Mouse (Mus musculus) CD4-positive helper T cell, adult 2 months (primary cell): ENCODE measurements around the gene Ctdspl.

Source experiments
- DNase-seq: peaks from one replicate; pipeline ENCODE4 v3.0.0-alpha.2; 2012; ENCODE audit warnings: low read depth, missing footprints, low spot score

The Ctdspl gene

GRCm38 (mm10) chr9:119028226-119029195 lies 102.3 kb downstream of the Ctdspl start:
- DNase-seq, result no peak

- DNase-seq, result no peak
These were observed 103.3 kb downstream of the Ctdspl start for GRCm38 (mm10) chr9:119029568-119029967.

DNA sequence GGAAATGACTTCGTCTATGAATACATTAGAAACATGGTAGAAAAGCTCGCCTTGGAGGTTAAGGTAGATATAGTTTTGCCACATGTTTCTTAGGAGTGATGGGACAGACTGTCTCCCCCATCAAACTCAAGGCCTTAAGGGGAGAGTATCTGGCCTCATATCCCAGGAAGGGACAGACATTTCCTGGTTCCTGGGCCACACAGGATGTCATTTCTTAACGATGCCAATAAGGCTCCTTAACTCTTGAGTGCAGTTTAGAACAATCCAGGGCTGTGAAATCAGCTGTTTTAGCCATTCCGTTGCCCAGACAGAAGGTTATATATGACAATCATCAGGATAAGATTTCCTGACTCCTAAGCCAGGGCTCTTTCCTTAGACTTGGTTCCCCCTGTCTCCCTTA lies 104.8 kb downstream of the Ctdspl start:
- no peak for DNase-seq

- no peak for DNase-seq
These were observed 105.5 kb downstream of the Ctdspl start for GRCm38 (mm10) chr9:119031772-119032171.

- no peak for DNase-seq
These were observed 106.3 kb downstream of the Ctdspl start for GRCm38 (mm10) chr9:119032538-119032937.

GRCm38 (mm10) chr9:119033111-119033921 lies 107.1 kb downstream of the Ctdspl start:
- no peak for DNase-seq

DNA sequence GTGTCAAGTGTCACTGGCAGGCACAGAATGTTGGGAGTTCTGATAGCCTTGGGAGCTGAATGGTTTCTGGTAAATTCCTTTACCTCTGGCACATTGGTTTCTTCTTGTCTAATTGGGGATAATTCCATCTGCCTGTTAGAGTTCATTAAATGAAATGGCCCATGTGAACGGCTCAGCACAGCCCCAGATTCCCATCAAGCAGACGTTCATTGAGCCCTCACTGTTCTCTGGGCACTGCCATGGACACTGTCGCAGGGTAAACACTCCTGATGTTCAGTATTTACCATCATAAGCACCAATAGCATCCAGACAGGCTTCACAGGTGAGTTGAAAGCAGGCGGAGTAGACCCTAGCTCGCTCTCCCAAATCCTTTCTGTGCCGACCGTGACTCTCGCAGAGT lies 107.8 kb downstream of the Ctdspl start:
- DNase-seq, result no peak

GRCm38 (mm10) chr9:119034676-119035665 lies 108.7 kb downstream of the Ctdspl start:
- no peak for DNase-seq

DNA sequence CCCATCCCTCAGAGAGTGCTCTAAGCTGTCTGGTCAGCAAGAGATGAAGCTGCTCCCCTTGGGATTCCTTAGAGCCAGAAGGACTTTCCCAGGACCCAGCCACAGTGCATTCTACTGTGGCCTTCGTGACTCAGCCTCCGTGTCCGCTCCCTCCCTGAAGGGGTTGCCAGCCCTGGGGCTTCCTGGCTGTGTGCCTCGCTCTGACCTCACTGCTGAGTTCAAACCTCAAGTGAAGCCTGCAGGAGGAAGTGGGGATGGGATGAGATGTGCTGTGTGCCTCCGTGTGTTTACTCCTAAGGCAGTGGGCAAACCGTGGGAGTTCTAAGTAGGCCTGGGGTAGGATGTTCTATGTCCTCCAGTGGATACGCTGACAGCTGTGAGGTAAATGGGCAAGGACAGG lies 109.6 kb downstream of the Ctdspl start:
- no peak for DNase-seq

GRCm38 (mm10) chr9:119037076-119037730 lies 111.0 kb downstream of the Ctdspl start:
- DNase-seq, result no peak

DNA sequence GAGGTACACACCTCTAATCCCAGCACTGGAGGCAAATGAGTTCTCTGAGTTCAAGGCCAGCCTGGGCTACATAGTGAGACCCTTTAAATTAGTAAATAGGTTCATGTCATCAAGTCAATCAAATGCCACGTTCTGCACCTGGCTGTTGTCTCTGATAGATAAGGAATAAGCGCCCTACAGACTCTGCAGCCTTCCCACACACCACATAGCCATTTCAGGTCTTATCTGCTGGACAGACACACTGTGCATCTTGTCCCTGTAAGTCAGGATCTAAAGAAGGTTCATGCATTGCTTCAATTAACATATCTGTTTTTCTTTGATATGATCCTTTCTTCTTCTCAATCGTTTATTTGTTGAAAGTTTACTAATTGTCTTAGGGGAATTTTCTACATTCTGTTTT lies 112.3 kb downstream of the Ctdspl start:
- no peak for DNase-seq

DNA sequence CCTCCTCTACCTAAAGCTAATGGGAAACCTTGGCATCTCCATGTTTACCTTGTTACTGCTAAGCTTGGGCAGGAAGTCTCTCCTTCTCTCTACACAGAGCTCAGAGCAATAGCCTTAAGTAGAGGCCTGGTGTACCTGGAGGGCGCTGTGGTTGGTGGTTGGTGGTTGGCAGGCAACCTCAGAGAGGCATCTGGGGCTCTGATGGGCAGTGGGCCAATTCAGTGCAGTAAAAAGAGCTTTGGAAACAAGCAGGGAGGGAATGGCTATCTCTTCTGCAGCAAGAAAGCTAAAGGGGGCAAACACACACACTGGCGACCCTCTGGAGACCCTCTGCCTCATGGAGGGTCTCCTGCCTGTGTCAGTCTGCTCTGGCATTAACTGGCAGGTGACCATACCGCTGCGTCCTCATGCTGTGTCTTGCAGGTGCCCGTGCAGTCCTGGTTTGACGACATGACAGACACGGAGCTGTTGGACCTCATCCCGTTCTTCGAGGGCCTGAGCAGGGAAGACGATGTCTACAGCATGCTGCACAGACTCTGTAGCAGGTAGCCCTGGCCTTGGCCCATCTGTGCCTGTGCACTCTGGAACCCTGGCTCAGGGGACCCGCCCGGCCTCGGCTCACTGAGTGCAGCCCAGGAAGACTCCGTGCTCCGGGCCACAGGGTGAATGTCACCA lies 114.0 kb downstream of the Ctdspl start:
- DNase-seq, result no peak

- no peak for DNase-seq
These were observed 122.1 kb downstream of the Ctdspl start for GRCm38 (mm10) chr9:119048182-119048903.

GRCm38 (mm10) chr9:119051158-119051557 lies 124.9 kb downstream of the Ctdspl start:
- DNase-seq, result no peak

GRCm38 (mm10) chr9:119052154-119052944 lies 126.1 kb downstream of the Ctdspl start, which contains the start of gene Vill:
Vill (plus strand) TSS chr9:119052778.
- no peak for DNase-seq

- DNase-seq, result no peak
These were observed 127.8 kb downstream of the Ctdspl start for GRCm38 (mm10) chr9:119053964-119054576.

GRCm38 (mm10) chr9:119055336-119055735 lies 129.1 kb downstream of the Ctdspl start:
- peak; percentile 51 for DNase-seq

DNA sequence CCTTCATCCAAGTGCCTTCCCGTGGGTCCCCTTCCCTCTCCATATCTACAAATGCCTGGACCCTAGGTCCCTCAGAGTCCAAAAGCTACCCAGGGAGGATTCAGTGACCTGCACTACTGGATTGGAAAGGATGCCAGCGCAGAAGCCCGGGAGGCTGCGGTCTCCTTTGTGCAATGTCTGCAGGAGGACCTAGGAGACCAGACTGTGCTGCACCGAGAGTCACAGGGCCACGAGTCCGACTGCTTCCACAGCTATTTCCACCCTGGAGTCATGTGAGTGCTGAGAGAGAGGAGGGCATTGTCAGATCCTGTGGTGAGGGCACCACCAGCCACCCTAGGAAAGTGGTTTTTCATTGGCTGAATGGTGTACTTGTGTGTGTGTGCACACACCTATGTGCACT lies 132.0 kb downstream of the Ctdspl start:
- DNase-seq, result no peak
